Mouse (Mus musculus): ENCODE results near the gene Etfdh.
"Not testable (repeated sequence)": the region's sequence is repeated elsewhere in the genome, so short reads cannot be mapped to it uniquely, and the experiment has no call there.

Etfdh gene

GRCm38 (mm10) chr3:79576865-79577264, 52.4 kb downstream of the Etfdh start:
- DNase-seq: no peak

GRCm38 (mm10) chr3:79576468-79576816, 52.9 kb downstream of the Etfdh start:
- no peak for DNase-seq

- DNase-seq: no peak
Observed at GRCm38 (mm10) chr3:79575576-79576467, 53.5 kb downstream of the Etfdh start.

GRCm38 (mm10) chr3:79574336-79574735, 55.0 kb downstream of the Etfdh start:
- no peak for DNase-seq

- DNase-seq: not testable (repeated sequence)
Observed at GRCm38 (mm10) chr3:79573376-79573775, 55.9 kb downstream of the Etfdh start.

GRCm38 (mm10) chr3:79572399-79572798, 56.9 kb downstream of the Etfdh start:
- DNase-seq: no peak

GRCm38 (mm10) chr3:79569351-79569681, 60.0 kb downstream of the Etfdh start:
- no peak for DNase-seq

- DNase-seq: no peak
Observed at GRCm38 (mm10) chr3:79568629-79569350, 60.5 kb downstream of the Etfdh start.

GRCm38 (mm10) chr3:79567703-79568362, 61.5 kb downstream of the Etfdh start, which contains the start of gene Fnip2:
TSS of gene Fnip2 (minus strand) at chr3:79567796.
- peak; percentile 80 for DNase-seq

- no peak for DNase-seq
Observed at GRCm38 (mm10) chr3:79566716-79567691, 62.3 kb downstream of the Etfdh start.

- no peak for DNase-seq
Observed at GRCm38 (mm10) chr3:79564875-79565606, 64.3 kb downstream of the Etfdh start.

- no peak for DNase-seq
Observed at GRCm38 (mm10) chr3:79563511-79563910, 65.8 kb downstream of the Etfdh start.

GRCm38 (mm10) chr3:79561784-79562715, 67.2 kb downstream of the Etfdh start:
- no peak for DNase-seq

- DNase-seq: no peak
Observed at GRCm38 (mm10) chr3:79560555-79560954, 68.7 kb downstream of the Etfdh start.

GRCm38 (mm10) chr3:79559773-79560045, 69.6 kb downstream of the Etfdh start:
- DNase-seq: no peak

GRCm38 (mm10) chr3:79559021-79559772, 70.1 kb downstream of the Etfdh start:
- no peak for DNase-seq

- no peak for DNase-seq
Observed at GRCm38 (mm10) chr3:79555061-79555460, 74.2 kb downstream of the Etfdh start.
